Mouse (Mus musculus) ES-Bruce4 (cell line): Measurements from ENCODE around the gene Hapln4. TPM values are rescaled to one million over a fixed set of nuclear protein-coding genes. Genes with fewer than 3 reads are reported as not detected.
A peak's percentile ranks its signal among the peaks of the same experiment; 100 is the strongest.

ENCODE experiments used
- H3K27ac ChIP-seq: 2 replicates; pipeline ENCODE4 v1.5.1; 2012; ENCODE audit warnings: low read length, inconsistent platforms; ENCODE audit not compliant: insufficient read depth
- H3K27me3 ChIP-seq: 2 replicates; pipeline ENCODE4 v1.6.1; 2012; ENCODE audit warnings: mild to moderate bottlenecking, low read length, inconsistent platforms; ENCODE audit not compliant: control insufficient read depth, poor library complexity, insufficient read depth, severe bottlenecking
- H3K36me3 ChIP-seq: 2 replicates; pipeline ENCODE4 v1.6.1; 2012; ENCODE audit warnings: inconsistent platforms, mild to moderate bottlenecking, low read length, moderate library complexity; ENCODE audit not compliant: control insufficient read depth, poor library complexity, insufficient read depth, severe bottlenecking
- H3K4me1 ChIP-seq: one replicate; pipeline ENCODE4 v1.8.1; 2011; ENCODE audit warnings: low read length; ENCODE audit not compliant: control insufficient read depth, insufficient read depth
- H3K4me3 ChIP-seq: 2 replicates; pipeline ENCODE4 v1.5.1; 2011; ENCODE audit warnings: low read depth, mild to moderate bottlenecking, low read length
- H3K9ac ChIP-seq: 2 replicates; pipeline ENCODE4 v1.6.1; 2012; ENCODE audit warnings: low read depth, mild to moderate bottlenecking, inconsistent platforms; ENCODE audit not compliant: poor library complexity, severe bottlenecking
- H3K9me3 ChIP-seq: replicated peaks from 2 replicates; pipeline ENCODE4 v1.6.1; 2012; ENCODE audit warnings: mild to moderate bottlenecking, low read length, inconsistent platforms; ENCODE audit not compliant: control insufficient read depth, poor library complexity, insufficient read depth, severe bottlenecking
- CTCF ChIP-seq: IDR thresholded peaks from one replicate; pipeline ENCODE4 v1.8.1; 2011; ENCODE audit warnings: low read depth, low read length
- EP300 ChIP-seq: IDR thresholded peaks from 2 replicates; pipeline ENCODE4 v1.6.1; 2011; ENCODE audit warnings: low read depth, low read length; ENCODE audit not compliant: insufficient read depth
- POLR2A ChIP-seq: IDR thresholded peaks from one replicate; pipeline ENCODE4 v1.8.1; 2011; ENCODE audit warnings: low read length; ENCODE audit not compliant: insufficient read depth
- polyA plus RNA-seq: library from polyadenylated mRNA; stranded (reverse); fragments of >200 nt; gene quantifications from 2 replicates; pipeline ENCODE4 v1.2.4, GENCODE M21; 2011; ENCODE audit warnings: low read depth; ENCODE audit not compliant: missing spikeins, insufficient read depth, insufficient read length

Gene Hapln4
- polyA plus RNA-seq, 1 experiment, result 2.2 TPM

DNA sequence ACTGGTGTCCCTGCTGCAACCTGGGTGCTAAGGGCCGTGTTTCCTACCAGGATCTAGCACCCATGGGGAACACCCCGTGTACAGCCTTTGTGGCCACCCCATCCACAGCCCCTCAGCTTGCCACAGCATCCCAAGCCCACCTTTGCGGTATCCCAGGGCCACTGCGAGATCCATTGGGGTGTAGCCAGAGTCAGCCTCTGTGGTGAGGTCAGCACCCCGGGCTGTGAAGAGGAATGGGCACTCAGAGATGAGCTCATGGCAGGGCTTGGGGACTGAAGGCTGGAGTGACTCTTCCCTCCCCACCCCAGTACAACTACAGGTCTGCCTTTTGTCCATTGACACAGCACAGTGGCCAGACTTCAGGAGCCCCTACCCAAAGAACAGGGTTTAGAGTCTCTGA lies 50.8 kb downstream of the Hapln4 start:
- H3K36me3 ChIP-seq, result peaks cover 29% of the 10 kb centered on the region
- H3K9me3 ChIP-seq, result no peaks in the 10 kb centered on the region
- H3K4me3 ChIP-seq, result no peak overlapping the region
- no peaks in the 10 kb centered on the region for H3K27me3 ChIP-seq
- no peak overlapping the region for H3K9ac ChIP-seq
- H3K4me1 ChIP-seq, result peaks cover 6% of the 10 kb centered on the region
- H3K27ac ChIP-seq, result no peak overlapping the region
- TF ChIP-seq POLR2A (no peak), CTCF (no peak), EP300 (no peak)

DNA sequence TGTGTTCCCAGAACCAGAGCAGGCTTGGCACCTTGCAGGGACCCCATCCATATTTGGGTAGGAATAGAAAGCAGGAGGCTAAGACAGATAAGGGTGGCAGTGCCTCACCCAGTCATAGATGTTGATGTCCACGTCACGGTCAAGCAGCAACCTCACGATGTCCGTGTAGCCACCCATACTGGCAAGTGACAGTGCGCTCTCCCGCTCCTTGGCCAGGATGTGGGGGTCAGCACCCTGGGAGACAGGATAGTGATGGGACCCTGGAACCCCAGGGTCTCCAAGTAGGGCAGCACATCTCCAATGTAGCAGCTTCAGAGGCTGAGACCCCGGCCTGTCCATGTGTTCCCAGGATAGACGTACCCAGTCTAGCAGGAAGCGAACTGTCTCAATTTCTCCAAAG lies 51.7 kb downstream of the Hapln4 start:
- Histone ChIP-seq H3K9me3 (no peaks in the 10 kb centered on the region), H3K9ac (no peak overlapping the region), H3K27ac (no peak overlapping the region), H3K4me3 (no peak overlapping the region), H3K27me3 (no peaks in the 10 kb centered on the region), H3K4me1 (peaks cover 3% of the 10 kb centered on the region), H3K36me3 (peaks cover 29% of the 10 kb centered on the region)
- TF ChIP-seq POLR2A, result no peak
- no peak for TF ChIP-seq EP300
- TF ChIP-seq CTCF, result no peak

DNA sequence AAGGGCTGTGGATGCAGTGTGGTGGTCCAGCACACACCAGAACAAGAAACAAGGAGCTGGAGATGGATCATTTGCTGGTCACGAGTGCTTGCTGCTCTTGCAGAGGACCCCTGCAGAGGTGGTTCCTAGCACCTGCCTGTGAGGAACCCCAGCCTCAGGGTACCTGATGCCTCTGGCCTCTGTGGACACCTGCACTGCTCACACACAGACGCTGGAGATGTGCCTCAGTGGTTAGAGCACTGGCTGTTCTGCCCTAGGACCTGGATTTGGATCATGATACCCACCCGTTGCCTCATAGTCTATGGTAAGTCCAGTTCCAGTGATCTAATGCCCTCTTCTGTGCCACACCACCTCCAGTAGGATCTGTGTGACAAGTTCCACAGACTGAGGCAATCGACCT lies 53.3 kb downstream of the Hapln4 start:
- Histone ChIP-seq H3K9ac (no peak overlapping the region), H3K4me3 (no peak overlapping the region), H3K9me3 (no peaks in the 10 kb centered on the region), H3K27ac (no peak overlapping the region), H3K27me3 (no peaks in the 10 kb centered on the region), H3K4me1 (peaks cover 5% of the 10 kb centered on the region), H3K36me3 (peaks cover 29% of the 10 kb centered on the region)
- TF ChIP-seq POLR2A (no peak), EP300 (no peak), CTCF (no peak)

DNA sequence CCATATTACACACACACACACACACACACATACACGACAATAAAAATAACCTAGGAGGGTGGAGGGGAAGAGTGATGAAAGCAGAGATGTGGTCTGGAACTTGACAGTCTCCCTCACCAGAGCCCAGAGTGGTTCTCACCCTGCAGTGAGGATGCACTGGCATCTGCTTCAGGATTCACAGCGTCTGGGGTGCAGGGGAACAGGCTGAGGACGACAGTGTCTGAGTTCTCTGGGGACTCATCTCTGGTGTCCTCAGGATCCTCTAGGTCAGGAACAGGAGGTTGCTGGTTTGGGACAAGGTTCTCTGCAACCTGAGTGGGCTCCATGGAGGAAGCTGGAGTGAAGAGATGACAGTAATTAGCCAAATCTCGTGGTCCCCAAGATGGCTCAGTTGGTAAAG lies 54.6 kb downstream of the Hapln4 start:
- H3K9me3 ChIP-seq, result no peaks in the 10 kb centered on the region
- 0 out of 2 replicates have a peak overlapping the region, but pooled peaks have one; percentile 72 for H3K9ac ChIP-seq
- peaks cover 28% of the 10 kb centered on the region for H3K36me3 ChIP-seq
- H3K4me1 ChIP-seq, result peaks cover 5% of the 10 kb centered on the region
- H3K27ac ChIP-seq, result no peak overlapping the region
- no peak overlapping the region for H3K4me3 ChIP-seq
- TF ChIP-seq POLR2A (no peak), CTCF (no peak), EP300 (no peak)
- H3K27me3 ChIP-seq, result no peaks in the 10 kb centered on the region

DNA sequence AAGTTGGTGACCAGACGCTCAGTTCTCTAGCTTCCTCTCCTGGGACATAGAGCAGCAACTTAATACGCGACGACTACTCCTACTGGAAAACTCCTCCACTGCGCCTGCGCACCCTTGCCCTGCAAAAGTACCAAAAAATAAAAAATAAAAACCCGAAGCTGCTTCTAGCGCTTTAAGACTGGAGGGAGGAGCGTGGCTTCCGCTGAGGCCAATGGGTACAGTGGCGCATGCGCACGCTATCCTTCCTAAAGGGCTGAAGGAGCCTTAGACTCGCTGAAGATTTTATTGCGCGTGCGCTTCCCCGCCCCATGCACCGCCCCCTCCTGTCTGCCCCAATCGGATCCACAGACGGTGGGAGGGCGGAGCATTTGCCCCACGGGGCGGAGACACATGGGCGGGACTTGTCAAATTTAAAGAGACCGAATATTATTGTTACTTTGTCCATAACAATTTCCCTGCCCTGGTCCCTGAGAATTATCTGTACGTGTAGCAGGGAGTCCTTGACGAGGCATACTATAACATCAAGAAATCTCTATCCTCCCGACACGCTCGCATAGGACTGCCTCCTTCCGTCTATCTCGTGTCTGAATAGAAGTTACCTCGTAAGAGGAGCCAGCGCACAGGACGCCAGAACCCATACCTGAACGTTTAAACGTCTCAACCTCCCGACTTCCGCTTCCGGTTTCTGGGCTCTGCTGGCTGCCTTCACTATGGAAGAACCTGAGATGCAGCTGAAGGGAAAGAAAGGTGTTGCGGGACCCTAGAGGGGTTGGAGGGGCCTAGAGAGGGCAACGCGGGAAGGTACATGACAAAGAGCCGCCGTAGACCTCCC lies 56.0 kb downstream of the Hapln4 start, which contains the start of the genes Rfxank, Borcs8 and Mef2b:
Gene Rfxank, minus strand, starts transcription at position 129 of the 832 bp plus-strand sequence.
Gene Borcs8, plus strand, starts transcription at position 474 of the 832 bp plus-strand sequence.
Gene Mef2b, plus strand, starts transcription at position 686 of the 832 bp plus-strand sequence.
- Histone ChIP-seq H3K27me3 (no peaks in the 10 kb centered on the region), H3K36me3 (peaks cover 18% of the 10 kb centered on the region), H3K9ac (peak within 1 kb of the TSS; percentile 81), H3K4me1 (peaks cover 3% of the 10 kb centered on the region), H3K4me3 (peak within 1 kb of the TSS; percentile 93), H3K27ac (peak within 1 kb of the TSS; percentile 54), H3K9me3 (no peaks in the 10 kb centered on the region)
- TF ChIP-seq EP300 (no peak), POLR2A (peak; percentile 15), CTCF (no peak)

DNA sequence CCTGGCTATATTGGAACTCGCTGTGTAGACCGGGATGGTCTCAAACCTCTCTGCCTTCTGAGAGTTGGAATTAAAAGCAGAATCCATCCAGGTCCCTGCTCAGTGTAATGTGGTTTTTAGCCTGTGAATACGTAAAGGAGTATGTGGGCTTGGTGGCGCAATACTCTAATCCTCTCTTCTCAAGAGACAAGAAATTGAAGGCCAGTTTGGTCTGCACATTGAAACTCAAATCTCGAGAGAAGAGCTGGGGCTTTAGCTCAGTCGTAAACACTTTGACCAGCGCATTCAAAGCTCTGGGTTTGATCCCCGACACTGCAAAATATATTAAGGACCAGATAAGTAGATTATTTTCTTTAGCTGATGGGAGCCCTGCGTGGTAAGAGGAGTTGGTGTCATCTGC lies 56.7 kb downstream of the Hapln4 start:
- peak overlapping the region; percentile 81 for H3K9ac ChIP-seq
- H3K27me3 ChIP-seq, result no peaks in the 10 kb centered on the region
- peaks cover 3% of the 10 kb centered on the region for H3K4me1 ChIP-seq
- no peaks in the 10 kb centered on the region for H3K9me3 ChIP-seq
- peak overlapping the region; percentile 54 for H3K27ac ChIP-seq
- H3K4me3 ChIP-seq, result peak overlapping the region; percentile 82
- TF ChIP-seq CTCF, result no peak
- no peak for TF ChIP-seq EP300
- TF ChIP-seq POLR2A, result no peak
- H3K36me3 ChIP-seq, result peaks cover 10% of the 10 kb centered on the region

Other genes starting within 250 kb of the Hapln4 start
- gene Cilp2, start 195.8 kb upstream of the Hapln4 start, polyA plus RNA-seq, result 0.96 and 1.2 TPM in 2 replicates
- not detected in 2 replicates for gene Tssk6, start 181.3 kb upstream of the Hapln4 start, polyA plus RNA-seq
- gene Ndufa13, start 180.9 kb upstream of the Hapln4 start, polyA plus RNA-seq, result 70.5 and 70.8 TPM in 2 replicates
- gene Yjefn3, start 180.7 kb upstream of the Hapln4 start, polyA plus RNA-seq, result 3.4 and 4.2 TPM in 2 replicates
- gene Gatad2a, start 87.1 kb upstream of the Hapln4 start, polyA plus RNA-seq, result 155 TPM in 2 replicates
- gene Mau2, start 40.7 kb upstream of the Hapln4 start, polyA plus RNA-seq, result 40.2 and 41.0 TPM in 2 replicates
- gene Sugp1, start 40.6 kb upstream of the Hapln4 start, polyA plus RNA-seq, result 36.5 and 37.3 TPM in 2 replicates
- 0.99 and 1.4 TPM in 2 replicates for gene Tm6sf2, start 10.5 kb upstream of the Hapln4 start, polyA plus RNA-seq
- gene Ncan, start 37.4 kb downstream of the Hapln4 start, polyA plus RNA-seq, result 1.4 and 1.6 TPM in 2 replicates
- gene Nr2c2ap, start 47.9 kb downstream of the Hapln4 start, polyA plus RNA-seq, result 38.0 and 42.7 TPM in 2 replicates
- gene Rfxank, start 55.7 kb downstream of the Hapln4 start, polyA plus RNA-seq, result 7.9 and 8.2 TPM in 2 replicates
- gene Borcs8, start 56.0 kb downstream of the Hapln4 start, polyA plus RNA-seq, result 24.1 and 28.3 TPM in 2 replicates
- 4.4 and 5.8 TPM in 2 replicates for gene Mef2b, start 56.3 kb downstream of the Hapln4 start, polyA plus RNA-seq
- 36.5 and 43.1 TPM in 2 replicates for gene Tmem161a, start 88.9 kb downstream of the Hapln4 start, polyA plus RNA-seq
- gene Slc25a42, start 128.8 kb downstream of the Hapln4 start, polyA plus RNA-seq, result 7.8 and 9.3 TPM in 2 replicates
- gene Sugp2, start 150.8 kb downstream of the Hapln4 start, polyA plus RNA-seq, result 46.0 and 47.2 TPM in 2 replicates
- 5.7 and 11.8 TPM in 2 replicates for gene Armc6, start 151.0 kb downstream of the Hapln4 start, polyA plus RNA-seq
- gene Homer3, start 199.4 kb downstream of the Hapln4 start, polyA plus RNA-seq, result 37.9 and 40.0 TPM in 2 replicates
- gene Ddx49, start 219.0 kb downstream of the Hapln4 start, polyA plus RNA-seq, result 45.3 and 50.5 TPM in 2 replicates
- gene Cope, start 219.1 kb downstream of the Hapln4 start, polyA plus RNA-seq, result 115 and 117 TPM in 2 replicates
- gene Cers1, start 232.3 kb downstream of the Hapln4 start, polyA plus RNA-seq, result 3.4 and 3.8 TPM in 2 replicates
- 1.0 TPM in 1 of 2 replicates, not detected in the other for gene Gdf1, start 246.4 kb downstream of the Hapln4 start, polyA plus RNA-seq